Mouse (Mus musculus): ENCODE measurements at regions not wholly inside any gene's neighbourhood (a gene's known extent, or its start where the extent isn't known, plus 50 kb on each side); places are given as distances from the start of the nearest gene placed in this dataset.

GRCm38 (mm10) chr13:18485080-18485479 is 87.6 kb upstream of the Pou6f2 start:
- ChIA-PET POLR2A (no interaction called here), CTCF (interaction anchor here (0.9 kb wide), 1 partner anchor 13 kb away, joined by 3 read pairs; no protein-coding TSS in a partner anchor)
- ATAC-seq (no peak), DNase-seq (ENCODE audit: low read depth, low spot score) (no peak)
- in situ Hi-C loops (cut with MboI; ENCODE audit: low pct_unique_long_range_greater_than_20kb) = no loop called here
- H3K27me3 ChIP-seq = peaks cover 19% of the 10 kb centered on the region
- TF ChIP-seq CTCF (IDR thresholded peaks at IDR 0.05) = no peak

DNA sequence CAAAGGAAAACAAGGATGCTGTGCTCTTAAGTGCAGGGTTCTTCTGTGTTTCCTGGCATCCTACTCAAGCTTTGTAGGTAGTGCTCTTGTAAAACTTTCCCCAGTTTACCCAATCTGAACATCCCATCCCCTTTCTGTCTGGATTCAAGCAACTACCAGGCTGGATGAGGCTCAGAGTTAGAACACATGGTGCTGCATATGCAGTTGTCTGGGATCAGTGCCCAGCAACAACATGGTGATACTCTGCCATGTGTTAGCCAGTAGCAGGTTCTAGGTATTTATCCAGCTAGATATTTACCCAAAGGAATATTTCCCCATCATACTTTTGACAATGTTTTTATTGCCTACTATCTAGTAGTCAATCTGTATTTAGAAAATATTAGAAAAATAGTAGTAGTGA is 78.8 kb upstream of the Pou6f2 start:
- CTCF ChIA-PET = no interaction called here
- ATAC-seq (no peak), DNase-seq (ENCODE audit: low read depth, low spot score) (no peak)
- peaks cover 2% of the 10 kb centered on the region for H3K27me3 ChIP-seq
- no peak for TF ChIP-seq CTCF (IDR thresholded peaks at IDR 0.05)
- in situ Hi-C loops (cut with MboI; ENCODE audit: low pct_unique_long_range_greater_than_20kb) = no loop called here
- POLR2A ChIA-PET = no interaction called here

- ATAC-seq = no peak
Measured at GRCm38 (mm10) chr13:18471534-18471933, 74.0 kb upstream of the Pou6f2 start.

GRCm38 (mm10) chr13:18465921-18466320 is 68.4 kb upstream of the Pou6f2 start:
- POLR2A ChIA-PET = no interaction called here
- TF ChIP-seq CTCF (IDR thresholded peaks at IDR 0.05) = no peak
- ATAC-seq = no peak
- peaks cover 26% of the 10 kb centered on the region for H3K27me3 ChIP-seq
- CTCF ChIA-PET = no interaction called here
- in situ Hi-C loops (cut with MboI; ENCODE audit: low pct_unique_long_range_greater_than_20kb) = no loop called here
- DNase-seq (ENCODE audit: low read depth, low spot score) = no peak

More at GRCm38 (mm10) chr13:18471534-18471933, 74.0 kb upstream of the Pou6f2 start:
- POLR2A ChIA-PET = no interaction called here
- H3K27me3 ChIP-seq = peaks cover 7% of the 10 kb centered on the region
- CTCF ChIA-PET = no interaction called here
- no peak for DNase-seq (ENCODE audit: low read depth, low spot score)
- no peak for TF ChIP-seq CTCF (IDR thresholded peaks at IDR 0.05)
- in situ Hi-C loops (cut with MboI; ENCODE audit: low pct_unique_long_range_greater_than_20kb) = no loop called here

- ChIA-PET CTCF (interaction anchor here (1.5 kb wide), 1 partner anchor 41 kb away, joined by 3 read pairs; no protein-coding TSS in a partner anchor), POLR2A (no interaction called here)
- TF ChIP-seq CTCF (IDR thresholded peaks at IDR 0.05) = no peak
- peaks cover 31% of the 10 kb centered on the region for H3K27me3 ChIP-seq
- ATAC-seq (no peak), DNase-seq (ENCODE audit: low read depth, low spot score) (no peak)
- in situ Hi-C loops (cut with MboI; ENCODE audit: low pct_unique_long_range_greater_than_20kb) = no loop called here
Measured at GRCm38 (mm10) chr13:18462221-18462620, 64.7 kb upstream of the Pou6f2 start.

- DNase-seq (ENCODE audit: low read depth, low spot score) = no peak
- no peak for ATAC-seq
- ChIA-PET CTCF (no interaction called here), POLR2A (interaction anchor here (0.6 kb wide), 1 partner anchor 54 kb away, joined by 3 read pairs; no protein-coding TSS in a partner anchor)
- in situ Hi-C loops (cut with MboI; ENCODE audit: low pct_unique_long_range_greater_than_20kb) = no loop called here
- peaks cover 36% of the 10 kb centered on the region for H3K27me3 ChIP-seq
- no peak for TF ChIP-seq CTCF (IDR thresholded peaks at IDR 0.05)
Measured at GRCm38 (mm10) chr13:18457337-18458236, 60.1 kb upstream of the Pou6f2 start.

Measured in Patski (cell line).